Mouse (Mus musculus) hindbrain, embryonic 14.5 days (tissue): ENCODE data around the gene Eya3. TPM values are rescaled to one million over a fixed set of nuclear protein-coding genes. Genes with fewer than 3 reads are reported as not detected.

Experiments used
- ATAC-seq: fragments of 200-750 bp; cut with Nextera tagmentation; 2 replicates; pipeline ENCODE4 v1.8.0; 2017; ENCODE audit warnings: moderate number of reproducible peaks, mild to moderate bottlenecking, moderate TSS enrichment, moderate library complexity; ENCODE audit not compliant: low FRiP score
- DNase-seq: peaks from one replicate; pipeline ENCODE4 v3.0.0-alpha.2; 2015; ENCODE audit warnings: low spot score
- H3K27ac ChIP-seq: fragments of 300-500 bp; sonication (generic); 2 replicates; pipeline ENCODE4 v1.5.1; 2014; ENCODE audit warnings: mild to moderate bottlenecking, moderate library complexity
- H3K27me3 ChIP-seq: fragments of 300-500 bp; sonication (generic); 2 replicates; pipeline ENCODE4 v1.6.1; 2014; ENCODE audit warnings: mild to moderate bottlenecking, low read length, mixed read lengths; ENCODE audit not compliant: control insufficient read depth, insufficient read depth
- H3K36me3 ChIP-seq: fragments of 300-500 bp; sonication (generic); replicated peaks from 2 replicates; pipeline ENCODE4 v1.6.1; 2014; ENCODE audit not compliant: control insufficient read depth, insufficient read depth
- H3K4me1 ChIP-seq: fragments of 300-500 bp; sonication (generic); replicated peaks from 2 replicates; pipeline ENCODE4 v1.6.1; 2014; ENCODE audit warnings: antibody characterized with exemption, low read length, mixed read lengths; ENCODE audit not compliant: control insufficient read depth, insufficient read depth
- H3K4me2 ChIP-seq: fragments of 300-500 bp; sonication (generic); replicated peaks from 2 replicates; pipeline ENCODE4 v1.6.1; 2014; ENCODE audit warnings: mild to moderate bottlenecking, moderate library complexity
- H3K4me3 ChIP-seq: fragments of 300-500 bp; sonication (generic); replicated peaks from 2 replicates; pipeline ENCODE4 v1.5.1; 2014; ENCODE audit warnings: mild to moderate bottlenecking, low read length
- H3K9ac ChIP-seq: fragments of 300-500 bp; sonication (generic); 2 replicates; pipeline ENCODE4 v1.6.1; 2014
- H3K9me3 ChIP-seq: fragments of 300-500 bp; sonication (generic); 2 replicates; pipeline ENCODE4 v1.6.1; 2016; ENCODE audit warnings: low read length; ENCODE audit not compliant: control insufficient read depth
- WGBS: fragments of 180-500 bp; shearing (Covaris S2); extraction: QIAGEN DNeasy Blood & Tissue Kit; methylation state at CpG from one replicate; pipeline ENCODE4 v1.1.7; 2014; 5-methylcytosine and 5-hydroxymethylcytosine counted together
- polyA plus RNA-seq: library from polyadenylated mRNA; unstranded; fragments of >200 nt; fragmentation: Nextera tagmentation; extraction: Ambion mirVana; gene quantifications from 2 replicates; pipeline ENCODE4 v1.2.1, GENCODE M21; 2014

Eya3 gene
- polyA plus RNA-seq, 1 experiment from 2014 or later = 10.5 TPM

DNA sequence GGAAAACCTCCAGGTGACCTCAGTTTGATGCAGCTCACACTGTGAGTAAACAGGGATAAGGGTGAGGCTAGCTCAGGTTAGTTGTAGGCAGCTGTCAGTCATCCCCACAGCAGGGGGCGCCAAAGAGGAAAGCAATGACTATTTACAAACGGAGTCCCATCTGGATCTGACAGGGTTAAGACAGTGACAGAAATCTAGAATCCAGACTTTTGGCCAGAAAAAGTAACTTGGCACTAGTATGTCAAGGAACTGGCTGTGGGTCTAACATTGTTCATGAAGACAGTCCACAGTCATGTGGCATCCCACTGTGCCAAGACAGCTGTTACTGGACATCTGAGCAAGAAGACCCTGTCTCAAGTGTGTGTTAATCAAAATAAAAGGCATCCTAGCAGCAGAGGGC lies 10.0 kb upstream of the Eya3 start:
- no peak for ATAC-seq
- DNase-seq = no peak
- no peaks in the 10 kb centered on the region for H3K36me3 ChIP-seq
- 22% methylated on average over 2 of the region's 2 CpGs for WGBS
- no peaks in the 10 kb centered on the region for H3K4me1 ChIP-seq
- no peak overlapping the region for H3K9ac ChIP-seq
- no peak overlapping the region for H3K4me2 ChIP-seq
- H3K9me3 ChIP-seq = no peaks in the 10 kb centered on the region
- H3K4me3 ChIP-seq = no peak overlapping the region
- H3K27me3 ChIP-seq = no peaks in the 10 kb centered on the region
- no peak overlapping the region for H3K27ac ChIP-seq

DNA sequence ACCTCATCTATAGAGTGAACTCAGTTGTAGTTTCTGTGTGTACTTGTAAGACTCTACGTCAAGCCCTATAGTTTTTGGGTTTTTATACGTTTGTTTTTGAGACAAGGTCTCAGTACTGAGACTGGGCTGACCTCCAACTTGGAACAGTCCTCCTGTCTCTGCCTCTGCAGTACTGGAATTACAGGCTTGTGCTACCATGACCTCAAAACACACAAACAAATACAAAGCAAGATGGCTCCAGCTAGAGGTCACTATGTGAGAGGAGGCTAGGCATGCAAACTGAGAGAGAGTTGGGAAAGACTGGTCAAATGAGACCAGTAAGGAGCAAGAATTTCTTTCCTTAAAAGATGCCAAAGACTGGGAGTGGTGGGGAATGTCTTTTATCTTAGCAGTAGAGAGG lies 2.8 kb upstream of the Eya3 start:
- H3K36me3 ChIP-seq = no peaks in the 10 kb centered on the region
- no peak overlapping the region for H3K4me2 ChIP-seq
- H3K27me3 ChIP-seq = no peaks in the 10 kb centered on the region
- H3K4me1 ChIP-seq = peaks cover 10% of the 10 kb centered on the region; the same call in 1 of the 2 replicates
- 92% methylated on average over 2 of the region's 2 CpGs for WGBS
- DNase-seq (no peak), ATAC-seq (no peak)
- no peaks in the 10 kb centered on the region for H3K9me3 ChIP-seq
- no peak overlapping the region for H3K27ac ChIP-seq
- H3K9ac ChIP-seq = no peak overlapping the region
- no peak overlapping the region for H3K4me3 ChIP-seq

DNA sequence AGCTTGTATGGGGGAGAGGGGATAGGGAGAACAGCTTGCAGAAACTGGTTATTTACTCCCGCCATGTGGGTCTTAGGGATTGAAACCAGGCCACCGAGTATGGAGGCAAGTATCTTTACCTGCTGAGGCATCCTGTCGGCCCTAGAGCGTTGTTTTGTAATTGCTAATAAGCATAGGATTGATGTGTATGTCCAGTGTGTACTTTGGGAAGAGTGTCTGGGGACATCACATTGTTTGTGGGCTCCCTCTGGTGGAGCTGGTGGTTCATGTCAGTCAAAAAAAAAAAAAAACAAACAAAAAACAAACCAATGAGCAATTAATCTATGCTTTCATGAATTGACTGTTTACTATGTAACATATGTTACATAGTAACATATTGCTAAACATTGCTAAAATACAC lies 2.2 kb upstream of the Eya3 start:
- Histone ChIP-seq H3K9ac (no peak overlapping the region), H3K4me3 (no peak overlapping the region), H3K36me3 (peaks cover 2% of the 10 kb centered on the region; the same call in 1 of the 2 replicates), H3K27me3 (no peaks in the 10 kb centered on the region), H3K4me1 (peaks cover 10% of the 10 kb centered on the region; the same call in 1 of the 2 replicates), H3K27ac (no peak overlapping the region), H3K4me2 (no peak overlapping the region), H3K9me3 (no peaks in the 10 kb centered on the region)
- DNase-seq (peak; percentile 46), ATAC-seq (no peak)
- 44% methylated on average over 4 of the region's 4 CpGs for WGBS

- ATAC-seq = no peak; the same call in none of the 2 replicates
- no peaks in the 10 kb centered on the region for H3K9me3 ChIP-seq
- 0% methylated on average over 30 of the region's 35 CpGs for WGBS
These were observed 465 bp downstream of the Eya3 start for GRCm38 (mm10) chr4:132639191-132639713.

DNA sequence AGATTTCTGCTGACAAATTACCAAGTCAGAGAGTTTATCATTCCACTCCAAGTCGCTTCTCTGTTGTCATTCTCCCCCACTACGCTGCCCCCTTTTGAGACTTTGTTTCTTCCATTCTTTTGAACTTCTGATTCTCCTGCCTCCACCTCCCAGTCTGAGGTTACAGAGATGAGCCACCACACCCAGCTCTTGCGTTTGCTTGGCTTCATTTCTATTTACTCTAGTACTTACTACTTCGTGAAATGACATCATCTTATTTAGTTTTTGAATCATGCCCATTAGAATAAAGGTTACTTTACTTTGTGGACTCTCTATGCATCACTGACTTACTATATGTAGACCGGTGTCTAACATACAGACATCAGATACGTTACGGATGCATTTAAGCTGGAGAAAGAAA lies 8.7 kb downstream of the Eya3 start:
- DNase-seq = no peak
- Histone ChIP-seq H3K27ac (no peak overlapping the region), H3K9me3 (no peaks in the 10 kb centered on the region), H3K36me3 (peaks cover 3% of the 10 kb centered on the region; the same call in 1 of the 2 replicates), H3K9ac (no peak overlapping the region), H3K4me1 (0 out of 2 replicates have a peak, but pooled peaks cover 7% of the 10 kb centered on the region), H3K4me2 (no peak overlapping the region), H3K27me3 (no peaks in the 10 kb centered on the region), H3K4me3 (no peak overlapping the region)
- ATAC-seq = no peak
- WGBS = 83% methylated on average over 7 of the region's 7 CpGs

More at GRCm38 (mm10) chr4:132639191-132639713, 465 bp downstream of the Eya3 start:
- peaks cover 10% of the 10 kb centered on the region; the same call in 1 of the 2 replicates for H3K4me1 ChIP-seq
- H3K4me2 ChIP-seq = peak overlapping the region; percentile 87
- peak overlapping the region; percentile 98 for H3K4me3 ChIP-seq
- H3K27me3 ChIP-seq = no peaks in the 10 kb centered on the region
- peak overlapping the region; percentile 86 for H3K27ac ChIP-seq
- DNase-seq = no peak
- peaks cover 9% of the 10 kb centered on the region for H3K36me3 ChIP-seq
- H3K9ac ChIP-seq = peak overlapping the region; percentile 91

- Histone ChIP-seq H3K4me1 (0 out of 2 replicates have a peak, but pooled peaks cover 7% of the 10 kb centered on the region), H3K36me3 (0 out of 2 replicates have a peak, but pooled peaks cover 3% of the 10 kb centered on the region), H3K9me3 (no peaks in the 10 kb centered on the region), H3K9ac (peak overlapping the region; percentile 4; the same call in 1 of the 2 replicates), H3K27ac (peak overlapping the region; percentile 56; the same call in 1 of the 2 replicates), H3K27me3 (no peaks in the 10 kb centered on the region), H3K4me3 (no peak overlapping the region), H3K4me2 (no peak overlapping the region)
- ATAC-seq (no peak), DNase-seq (no peak)
- WGBS = 59% methylated on average over 6 of the region's 6 CpGs
These were observed 10.6 kb downstream of the Eya3 start for GRCm38 (mm10) chr4:132649271-132649999.

DNA sequence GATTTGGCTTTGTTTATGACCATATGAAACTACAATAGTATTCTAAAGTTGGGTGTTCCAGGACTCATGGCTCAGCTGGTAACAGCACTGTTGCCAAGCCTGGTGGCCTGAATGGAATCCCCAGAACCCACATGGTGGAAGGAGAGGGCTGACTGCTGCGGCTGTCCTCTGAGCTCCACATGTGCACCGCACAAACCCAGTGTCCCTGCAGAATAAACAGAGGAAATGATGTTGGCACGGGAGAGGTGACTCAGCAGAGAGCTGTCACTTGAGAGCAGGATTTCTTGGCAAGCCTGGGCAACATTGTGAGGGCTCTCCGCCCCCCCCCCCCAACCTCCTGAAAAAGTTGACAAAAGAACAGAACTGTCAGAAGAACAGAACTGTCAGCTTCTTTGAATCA lies 14.1 kb downstream of the Eya3 start:
- Histone ChIP-seq H3K9ac (no peak overlapping the region), H3K36me3 (peaks cover 5% of the 10 kb centered on the region), H3K4me2 (no peak overlapping the region), H3K4me1 (0 out of 2 replicates have a peak, but pooled peaks cover 7% of the 10 kb centered on the region), H3K4me3 (no peak overlapping the region), H3K27ac (no peak overlapping the region), H3K27me3 (no peaks in the 10 kb centered on the region), H3K9me3 (no peaks in the 10 kb centered on the region)
- DNase-seq = no peak
- no peak for ATAC-seq
- WGBS = 48% methylated on average over 4 of the region's 4 CpGs

DNA sequence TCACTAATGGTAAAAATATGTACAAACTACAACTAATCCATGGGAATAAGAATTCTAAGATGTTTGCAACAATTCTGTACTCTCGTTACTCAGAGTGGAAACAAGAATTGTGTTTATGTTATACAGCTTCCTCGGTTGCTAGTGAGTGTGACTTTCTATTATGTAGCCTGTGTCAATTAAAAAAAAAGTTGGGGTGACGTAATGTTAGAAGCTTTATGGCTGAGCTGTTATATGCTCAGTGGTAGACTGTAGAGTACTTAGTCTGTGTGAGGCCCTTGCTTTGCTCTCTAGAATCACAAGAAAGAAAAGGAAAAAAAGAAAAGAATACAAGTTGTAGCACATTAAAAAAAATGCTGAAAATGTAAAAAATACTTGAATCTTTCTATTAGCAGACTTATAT lies 15.0 kb downstream of the Eya3 start:
- H3K27me3 ChIP-seq = no peaks in the 10 kb centered on the region

DNA sequence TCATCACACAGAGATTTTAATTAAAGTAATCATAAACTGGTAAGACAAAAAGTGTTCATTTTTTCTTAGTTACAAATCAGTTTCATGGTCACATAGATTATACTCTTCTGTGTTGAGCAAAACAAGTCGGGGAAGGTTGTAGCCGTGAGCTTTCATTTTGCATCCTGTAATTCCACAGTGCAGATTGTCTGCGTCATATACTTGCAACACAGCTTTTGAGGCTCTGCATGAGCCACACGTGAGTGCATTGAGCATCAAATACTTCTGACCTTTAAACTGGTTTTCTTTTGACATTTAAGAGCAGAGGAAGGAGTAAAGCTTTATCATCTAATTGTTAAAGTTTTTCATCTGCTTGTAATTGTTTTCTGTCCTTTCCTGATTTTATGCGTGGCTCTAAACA lies 16.5 kb downstream of the Eya3 start:
- H3K27me3 ChIP-seq = no peaks in the 10 kb centered on the region
- DNase-seq (no peak), ATAC-seq (no peak)
- no peak overlapping the region for H3K9ac ChIP-seq
- no peaks in the 10 kb centered on the region for H3K9me3 ChIP-seq
- no peaks in the 10 kb centered on the region for H3K4me1 ChIP-seq
- H3K4me3 ChIP-seq = no peak overlapping the region
- 88% methylated on average over 5 of the region's 5 CpGs for WGBS
- H3K4me2 ChIP-seq = no peak overlapping the region
- H3K27ac ChIP-seq = no peak overlapping the region
- peaks cover 19% of the 10 kb centered on the region for H3K36me3 ChIP-seq

More for the DNA sequence above, 15.0 kb downstream of the Eya3 start:
- Histone ChIP-seq H3K4me2 (no peak overlapping the region), H3K4me3 (no peak overlapping the region), H3K27ac (no peak overlapping the region), H3K4me1 (0 out of 2 replicates have a peak, but pooled peaks cover 7% of the 10 kb centered on the region), H3K9ac (no peak overlapping the region), H3K9me3 (no peaks in the 10 kb centered on the region), H3K36me3 (peaks cover 14% of the 10 kb centered on the region)
- 85% methylated on average over 3 of the region's 3 CpGs for WGBS
- no peak for ATAC-seq
- DNase-seq = no peak
